Mouse (Mus musculus): ENCODE results near the gene Pld4. TPM values are rescaled to one million over a fixed set of nuclear protein-coding genes. Genes with fewer than 3 reads are reported as not detected.
A peak's percentile ranks its signal among the peaks of the same experiment; 100 is the strongest.

Pld4 gene
- polyA plus RNA-seq, 1 experiment: 4.0 TPM

DNA sequence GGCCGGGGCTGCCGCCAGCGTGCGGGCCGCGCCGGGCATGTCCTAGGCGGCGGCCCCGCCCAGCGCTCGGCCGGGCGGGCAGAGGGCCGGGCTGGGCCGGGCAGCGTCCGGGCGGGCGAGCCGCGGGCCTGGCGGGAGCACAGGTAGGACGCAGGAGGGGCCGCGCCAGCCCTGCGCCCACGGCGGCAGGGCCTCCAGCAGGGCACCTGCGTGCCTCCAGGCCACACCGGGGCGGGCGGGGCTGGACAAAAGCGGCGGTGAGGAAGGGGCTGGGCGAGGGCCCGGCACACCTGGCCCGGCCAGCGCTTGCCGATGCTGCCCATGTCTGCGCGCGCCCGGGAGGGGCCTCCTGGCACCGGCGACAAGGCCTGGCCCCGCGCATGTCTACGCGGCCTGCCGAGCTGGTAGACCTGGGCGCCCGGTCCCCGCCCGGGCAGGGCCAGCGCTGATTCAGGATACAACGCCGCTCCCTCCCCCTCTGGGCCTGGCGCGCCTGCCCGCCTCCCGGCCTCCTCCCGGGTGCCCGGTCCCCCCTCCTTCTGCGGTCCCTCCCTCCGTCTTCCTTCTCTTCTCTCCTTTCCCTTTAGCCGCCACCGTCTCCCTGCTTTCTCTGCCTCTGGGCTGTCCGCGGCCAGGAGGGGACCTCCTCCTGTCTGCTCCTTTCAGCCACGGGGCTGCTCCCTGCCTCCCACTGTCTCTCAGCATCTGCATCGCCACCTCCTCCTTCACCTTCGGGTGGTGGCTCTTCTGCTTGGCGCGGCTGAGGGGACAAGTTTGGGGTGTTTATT lies 38.0 kb upstream of the Pld4 start:
- TF ChIP-seq CTCF (IDR thresholded peaks at IDR 0.05; ENCODE audit: control insufficient read depth, insufficient read depth, insufficient replicate concordance, low read depth, low read length) (no peak), POLR2A (IDR thresholded peaks at IDR 0.05; ENCODE audit: control insufficient read depth, low read depth, low read length) (no peak)
- Histone ChIP-seq H3K27ac (ENCODE audit: control insufficient read depth, insufficient read depth, low read depth, low read length) (no peak overlapping the region), H3K27me3 (ENCODE audit: control insufficient read depth, insufficient read depth, low read length) (no peaks in the 10 kb centered on the region)

GRCm38 (mm10) chr12:112723028-112723330 lies 37.5 kb upstream of the Pld4 start:
- Histone ChIP-seq H3K4me1 (ENCODE audit: control insufficient read depth, insufficient read depth, low read length) (peaks cover 15% of the 10 kb centered on the region), H3K36me3 (ENCODE audit: control insufficient read depth, insufficient read depth, low read length) (no peaks in the 10 kb centered on the region), H3K4me3 (ENCODE audit: control insufficient read depth, low read depth, low read length) (peak overlapping the region; percentile 87), H3K27ac (ENCODE audit: control insufficient read depth, insufficient read depth, low read depth, low read length) (no peak overlapping the region), H3K27me3 (ENCODE audit: control insufficient read depth, insufficient read depth, low read length) (no peaks in the 10 kb centered on the region)
- TF ChIP-seq CTCF (IDR thresholded peaks at IDR 0.05; ENCODE audit: control insufficient read depth, insufficient read depth, insufficient replicate concordance, low read depth, low read length) (no peak), POLR2A (IDR thresholded peaks at IDR 0.05; ENCODE audit: control insufficient read depth, low read depth, low read length) (no peak)

More for the DNA sequence above, 38.0 kb upstream of the Pld4 start:
- H3K4me3 ChIP-seq (ENCODE audit: control insufficient read depth, low read depth, low read length): peak overlapping the region; percentile 87
- H3K4me1 ChIP-seq (ENCODE audit: control insufficient read depth, insufficient read depth, low read length): peaks cover 15% of the 10 kb centered on the region
- H3K36me3 ChIP-seq (ENCODE audit: control insufficient read depth, insufficient read depth, low read length): no peaks in the 10 kb centered on the region

- no peaks in the 10 kb centered on the region for H3K36me3 ChIP-seq (ENCODE audit: control insufficient read depth, insufficient read depth, low read length)
- no peak overlapping the region for H3K4me3 ChIP-seq (ENCODE audit: control insufficient read depth, low read depth, low read length)
- TF ChIP-seq POLR2A (IDR thresholded peaks at IDR 0.05; ENCODE audit: control insufficient read depth, low read depth, low read length) (no peak), CTCF (IDR thresholded peaks at IDR 0.05; ENCODE audit: control insufficient read depth, insufficient read depth, insufficient replicate concordance, low read depth, low read length) (no peak)
- H3K27me3 ChIP-seq (ENCODE audit: control insufficient read depth, insufficient read depth, low read length): no peaks in the 10 kb centered on the region
- peaks cover 15% of the 10 kb centered on the region for H3K4me1 ChIP-seq (ENCODE audit: control insufficient read depth, insufficient read depth, low read length)
- no peak overlapping the region for H3K27ac ChIP-seq (ENCODE audit: control insufficient read depth, insufficient read depth, low read depth, low read length)
Observed at GRCm38 (mm10) chr12:112723445-112723844, 37.0 kb upstream of the Pld4 start.

DNA sequence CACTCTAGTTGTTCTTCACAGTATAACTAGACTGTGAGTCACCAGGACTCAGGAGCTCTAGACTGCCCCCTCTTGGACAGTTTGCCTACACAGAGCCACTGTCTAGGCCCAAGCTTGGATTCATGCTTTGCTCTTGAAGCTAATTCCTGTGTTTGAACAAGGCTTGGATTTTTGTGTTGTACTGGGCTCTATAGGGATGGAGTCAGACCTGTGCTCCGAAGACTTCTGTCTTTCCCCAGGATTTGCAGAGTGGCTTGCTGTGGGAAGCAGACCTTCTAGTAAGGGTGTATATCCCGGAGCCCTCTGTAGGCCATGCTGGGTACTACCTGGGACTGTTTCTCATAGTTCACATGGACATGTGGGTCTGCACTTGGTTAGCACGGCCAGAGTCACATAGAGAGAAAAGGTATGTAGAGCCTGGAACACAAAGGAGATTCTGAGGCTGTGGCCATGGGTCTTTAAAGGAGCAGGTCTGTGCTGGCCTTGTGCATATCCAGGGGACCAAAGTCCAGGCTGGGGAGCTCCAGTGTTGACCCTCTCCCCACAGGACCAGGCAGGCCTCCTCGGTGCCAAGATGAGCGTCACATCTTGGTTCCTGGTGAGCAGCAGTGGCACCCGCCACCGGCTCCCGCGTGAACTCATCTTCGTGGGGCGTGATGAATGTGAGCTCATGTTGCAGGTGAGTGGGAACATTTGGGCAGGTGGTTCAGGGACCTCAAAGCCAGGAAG lies 36.2 kb upstream of the Pld4 start:
- TF ChIP-seq POLR2A (IDR thresholded peaks at IDR 0.05; ENCODE audit: control insufficient read depth, low read depth, low read length) (no peak), CTCF (IDR thresholded peaks at IDR 0.05; ENCODE audit: control insufficient read depth, insufficient read depth, insufficient replicate concordance, low read depth, low read length) (peak; percentile 28; the same call in 1 of the 2 replicates)
- H3K27ac ChIP-seq (ENCODE audit: control insufficient read depth, insufficient read depth, low read depth, low read length): no peak overlapping the region
- H3K36me3 ChIP-seq (ENCODE audit: control insufficient read depth, insufficient read depth, low read length): no peaks in the 10 kb centered on the region
- no peaks in the 10 kb centered on the region for H3K27me3 ChIP-seq (ENCODE audit: control insufficient read depth, insufficient read depth, low read length)
- no peak overlapping the region for H3K4me3 ChIP-seq (ENCODE audit: control insufficient read depth, low read depth, low read length)
- peaks cover 15% of the 10 kb centered on the region for H3K4me1 ChIP-seq (ENCODE audit: control insufficient read depth, insufficient read depth, low read length)

- no peaks in the 10 kb centered on the region for H3K36me3 ChIP-seq (ENCODE audit: control insufficient read depth, insufficient read depth, low read length)
- H3K4me3 ChIP-seq (ENCODE audit: control insufficient read depth, low read depth, low read length): no peak overlapping the region
- H3K27me3 ChIP-seq (ENCODE audit: control insufficient read depth, insufficient read depth, low read length): no peaks in the 10 kb centered on the region
- no peak overlapping the region for H3K27ac ChIP-seq (ENCODE audit: control insufficient read depth, insufficient read depth, low read depth, low read length)
- peaks cover 4% of the 10 kb centered on the region for H3K4me1 ChIP-seq (ENCODE audit: control insufficient read depth, insufficient read depth, low read length)
- TF ChIP-seq CTCF (IDR thresholded peaks at IDR 0.05; ENCODE audit: control insufficient read depth, insufficient read depth, insufficient replicate concordance, low read depth, low read length): no peak
- TF ChIP-seq POLR2A (IDR thresholded peaks at IDR 0.05; ENCODE audit: control insufficient read depth, low read depth, low read length): no peak
Observed at GRCm38 (mm10) chr12:112727801-112728200, 32.7 kb upstream of the Pld4 start.

DNA sequence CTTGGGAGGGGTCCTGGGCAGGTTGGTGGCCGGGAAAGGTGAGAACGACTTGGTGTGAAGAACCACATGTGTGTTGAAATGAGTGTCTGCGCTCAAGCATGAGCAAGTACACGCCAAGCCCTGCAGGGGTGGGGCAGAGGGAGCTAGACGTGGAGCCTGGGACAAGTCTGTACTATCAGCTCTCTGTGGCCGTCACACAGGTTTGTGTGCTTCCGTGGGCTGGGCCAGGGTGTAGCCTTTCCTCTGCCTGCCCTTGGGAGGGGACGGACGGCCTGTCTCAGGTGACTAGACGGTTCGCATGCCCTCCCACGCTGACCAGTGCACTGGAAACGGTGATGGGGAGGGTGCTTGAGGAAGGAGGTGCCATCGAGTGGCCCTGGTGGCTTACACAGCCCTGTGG lies 29.6 kb upstream of the Pld4 start:
- Histone ChIP-seq H3K27me3 (ENCODE audit: control insufficient read depth, insufficient read depth, low read length) (no peaks in the 10 kb centered on the region), H3K4me1 (ENCODE audit: control insufficient read depth, insufficient read depth, low read length) (no peaks in the 10 kb centered on the region), H3K36me3 (ENCODE audit: control insufficient read depth, insufficient read depth, low read length) (no peaks in the 10 kb centered on the region), H3K27ac (ENCODE audit: control insufficient read depth, insufficient read depth, low read depth, low read length) (no peak overlapping the region), H3K4me3 (ENCODE audit: control insufficient read depth, low read depth, low read length) (no peak overlapping the region)
- TF ChIP-seq POLR2A (IDR thresholded peaks at IDR 0.05; ENCODE audit: control insufficient read depth, low read depth, low read length): no peak

DNA sequence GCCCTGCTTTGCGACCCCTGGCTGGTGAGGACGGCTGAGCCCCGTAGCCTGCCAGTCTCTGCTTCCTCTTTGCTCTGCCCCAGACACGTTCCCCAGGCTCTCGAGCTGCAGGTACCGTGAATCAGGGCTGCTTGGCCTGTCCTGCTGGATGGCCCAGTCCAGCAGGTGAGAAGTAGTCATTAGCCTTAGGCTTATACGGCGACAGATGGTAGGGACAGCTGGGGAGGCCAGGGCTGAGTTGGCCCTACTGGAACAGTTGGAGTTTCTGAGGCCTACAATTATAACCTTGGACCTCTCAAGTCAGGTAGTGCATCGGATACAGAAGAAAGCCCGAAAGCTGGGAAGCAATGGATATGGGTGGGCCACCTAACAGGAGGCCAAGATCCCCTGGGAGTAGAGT lies 27.9 kb upstream of the Pld4 start:
- no peak for TF ChIP-seq POLR2A (IDR thresholded peaks at IDR 0.05; ENCODE audit: control insufficient read depth, low read depth, low read length)
- no peak for TF ChIP-seq CTCF (IDR thresholded peaks at IDR 0.05; ENCODE audit: control insufficient read depth, insufficient read depth, insufficient replicate concordance, low read depth, low read length)
- H3K36me3 ChIP-seq (ENCODE audit: control insufficient read depth, insufficient read depth, low read length): no peaks in the 10 kb centered on the region
- no peak overlapping the region for H3K4me3 ChIP-seq (ENCODE audit: control insufficient read depth, low read depth, low read length)
- H3K27me3 ChIP-seq (ENCODE audit: control insufficient read depth, insufficient read depth, low read length): no peaks in the 10 kb centered on the region
- H3K4me1 ChIP-seq (ENCODE audit: control insufficient read depth, insufficient read depth, low read length): no peaks in the 10 kb centered on the region
- no peak overlapping the region for H3K27ac ChIP-seq (ENCODE audit: control insufficient read depth, insufficient read depth, low read depth, low read length)
